Mouse (Mus musculus) liver, embryonic 11.5 days (tissue): ENCODE results near the gene Zkscan8. TPM values are rescaled to one million over a fixed set of nuclear protein-coding genes. Genes with fewer than 3 reads are reported as not detected.

Source experiments
- ATAC-seq: fragments of 200-750 bp; cut with Nextera tagmentation; replicated peaks from 2 replicates; pipeline ENCODE4 v1.8.0; 2017; ENCODE audit warnings: moderate number of reproducible peaks, mild to moderate bottlenecking, moderate TSS enrichment, moderate library complexity; ENCODE audit not compliant: low FRiP score
- DNase-seq: peaks from one replicate; pipeline ENCODE4 v3.0.0-alpha.2; 2017; ENCODE audit warnings: low spot score
- H3K27ac ChIP-seq: fragments of 300-500 bp; sonication (generic); 2 replicates; pipeline ENCODE4 v1.5.1; 2014; ENCODE audit warnings: mild to moderate bottlenecking, low read depth, low read length, control low read depth
- H3K27me3 ChIP-seq: fragments of 300-500 bp; sonication (generic); replicated peaks from 2 replicates; pipeline ENCODE4 v1.6.1; 2014; ENCODE audit warnings: low read length, mixed read lengths; ENCODE audit not compliant: control insufficient read depth, insufficient read depth
- H3K36me3 ChIP-seq: fragments of 300-500 bp; sonication (generic); 2 replicates; pipeline ENCODE4 v1.6.1; 2014; ENCODE audit warnings: mild to moderate bottlenecking, low read length, moderate library complexity, mixed read lengths; ENCODE audit not compliant: control insufficient read depth, insufficient read depth
- H3K4me1 ChIP-seq: fragments of 300-500 bp; sonication (generic); replicated peaks from 2 replicates; pipeline ENCODE4 v1.6.1; 2014; ENCODE audit warnings: low read length, mixed read lengths; ENCODE audit not compliant: control insufficient read depth, insufficient read depth
- H3K4me2 ChIP-seq: fragments of 300-500 bp; sonication (generic); 2 replicates; pipeline ENCODE4 v1.6.1; 2014; ENCODE audit warnings: mild to moderate bottlenecking, control low read depth, moderate library complexity
- H3K4me3 ChIP-seq: fragments of 300-500 bp; sonication (generic); 2 replicates; pipeline ENCODE4 v1.5.1; 2014; ENCODE audit warnings: low read depth, low read length, control low read depth
- H3K9ac ChIP-seq: fragments of 300-500 bp; sonication (generic); 2 replicates; pipeline ENCODE4 v1.6.1; 2014; ENCODE audit warnings: low read depth, low read length, control low read depth
- H3K9me3 ChIP-seq: fragments of 300-500 bp; sonication (generic); 2 replicates; pipeline ENCODE4 v1.6.1; 2016; ENCODE audit warnings: low read length, inconsistent platforms, mixed read lengths; ENCODE audit not compliant: control insufficient read depth
- WGBS: fragments of 180-500 bp; shearing (Covaris S2); extraction: QIAGEN DNeasy Blood & Tissue Kit; methylation state at CpG from one replicate; pipeline ENCODE4 v1.1.7; 2014; 5-methylcytosine and 5-hydroxymethylcytosine counted together
- polyA plus RNA-seq: library from polyadenylated mRNA; unstranded; fragments of >200 nt; fragmentation: Nextera tagmentation; extraction: Ambion mirVana; gene quantifications from 2 replicates; pipeline ENCODE4 v1.2.1, GENCODE M21; 2014

Gene Zkscan8
- polyA plus RNA-seq, 1 experiment from 2014 or later: 5.7 TPM

- Histone ChIP-seq H3K9me3 (no peaks in the 10 kb centered on the region), H3K27ac (no peak overlapping the region), H3K4me3 (no peak overlapping the region), H3K9ac (no peak overlapping the region), H3K4me2 (no peak overlapping the region), H3K27me3 (peaks cover 8% of the 10 kb centered on the region; the same call in 1 of the 2 replicates), H3K36me3 (no peaks in the 10 kb centered on the region), H3K4me1 (peaks cover 5% of the 10 kb centered on the region)
- no peak for ATAC-seq
- WGBS: 78% methylated on average over 10 of the region's 10 CpGs
- DNase-seq: no peak
Measured at GRCm38 (mm10) chr13:21467336-21467735, 63.6 kb downstream of the Zkscan8 start.

Other genes starting within 250 kb of the Zkscan8 start
- gene Gpx5, start 238.4 kb downstream of the Zkscan8 start, polyA plus RNA-seq: not detected in 2 replicates
- not detected in 2 replicates for gene Gpx6, start 219.0 kb downstream of the Zkscan8 start, polyA plus RNA-seq
- not detected in 2 replicates for gene Olfr1367, start 184.2 kb downstream of the Zkscan8 start, polyA plus RNA-seq
- gene Zscan12, start 168.3 kb downstream of the Zkscan8 start, polyA plus RNA-seq: 10.2 and 12.0 TPM in 2 replicates
- 49.7 and 53.4 TPM in 2 replicates for gene Zkscan3, start 128.4 kb downstream of the Zkscan8 start, polyA plus RNA-seq
- 2.4 and 2.8 TPM in 2 replicates for gene Pgbd1, start 90.1 kb downstream of the Zkscan8 start, polyA plus RNA-seq
- 13.5 and 16.6 TPM in 2 replicates for gene Zscan26, start 77.4 kb downstream of the Zkscan8 start, polyA plus RNA-seq
- gene Nkapl, start 62.6 kb downstream of the Zkscan8 start, polyA plus RNA-seq: 1.1 and 1.5 TPM in 2 replicates
- gene Zkscan4, start 52.2 kb downstream of the Zkscan8 start, polyA plus RNA-seq: 0.90 and 1.1 TPM in 2 replicates
- gene Gm10065, start 51.7 kb downstream of the Zkscan8 start, polyA plus RNA-seq: not detected in 2 replicates
- 0.22 and 0.42 TPM in 2 replicates for gene AK157302, start 35.9 kb downstream of the Zkscan8 start, polyA plus RNA-seq
- gene Gm11273, start 29.7 kb downstream of the Zkscan8 start, polyA plus RNA-seq: 7.2 and 7.8 TPM in 2 replicates
- gene Olfr1366, start 11.7 kb upstream of the Zkscan8 start, polyA plus RNA-seq: 0.05 and 0.08 TPM in 2 replicates
- gene Olfr1535, start 28.8 kb upstream of the Zkscan8 start, polyA plus RNA-seq: not detected in 2 replicates
- not detected in 2 replicates for gene Olfr1364, start 50.6 kb upstream of the Zkscan8 start, polyA plus RNA-seq
- gene Olfr1362, start 82.9 kb upstream of the Zkscan8 start, polyA plus RNA-seq: not detected in 2 replicates
- gene Olfr11, start 111.4 kb upstream of the Zkscan8 start, polyA plus RNA-seq: not detected in 2 replicates
- gene Olfr1361, start 132.3 kb upstream of the Zkscan8 start, polyA plus RNA-seq: not detected in 2 replicates
- not detected in 2 replicates for gene Olfr1360, start 146.3 kb upstream of the Zkscan8 start, polyA plus RNA-seq
- gene Olfr1359, start 167.0 kb upstream of the Zkscan8 start, polyA plus RNA-seq: not detected in 2 replicates
- gene Hist1h2bl, start 185.0 kb upstream of the Zkscan8 start, polyA plus RNA-seq: 1.1 and 1.6 TPM in 2 replicates
- gene Hist1h2ai, start 185.3 kb upstream of the Zkscan8 start, polyA plus RNA-seq: 6.2 and 10.1 TPM in 2 replicates
- gene Hist1h3h, start 186.5 kb upstream of the Zkscan8 start, polyA plus RNA-seq: 4.5 and 6.5 TPM in 2 replicates
- gene Hist1h2bm, start 190.9 kb upstream of the Zkscan8 start, polyA plus RNA-seq: 4.2 and 5.1 TPM in 2 replicates
- gene Hist1h4j, start 203.9 kb upstream of the Zkscan8 start, polyA plus RNA-seq: 0.80 and 1.1 TPM in 2 replicates
- 2.4 and 5.1 TPM in 2 replicates for gene Hist1h4k, start 219.4 kb upstream of the Zkscan8 start, polyA plus RNA-seq
- 7.6 and 7.7 TPM in 2 replicates for gene Hist1h2ak, start 222.7 kb upstream of the Zkscan8 start, polyA plus RNA-seq
- gene Hist1h2bn, start 223.0 kb upstream of the Zkscan8 start, polyA plus RNA-seq: 1.9 and 2.0 TPM in 2 replicates
- gene Hist1h1b, start 249.5 kb upstream of the Zkscan8 start, polyA plus RNA-seq: 19.0 and 20.4 TPM in 2 replicates